Mouse (Mus musculus): ENCODE measurements at regions not wholly inside any gene's neighbourhood (a gene's known extent, or its start where the extent isn't known, plus 50 kb on each side); places are given as distances from the start of the nearest gene placed in this dataset.

DNA sequence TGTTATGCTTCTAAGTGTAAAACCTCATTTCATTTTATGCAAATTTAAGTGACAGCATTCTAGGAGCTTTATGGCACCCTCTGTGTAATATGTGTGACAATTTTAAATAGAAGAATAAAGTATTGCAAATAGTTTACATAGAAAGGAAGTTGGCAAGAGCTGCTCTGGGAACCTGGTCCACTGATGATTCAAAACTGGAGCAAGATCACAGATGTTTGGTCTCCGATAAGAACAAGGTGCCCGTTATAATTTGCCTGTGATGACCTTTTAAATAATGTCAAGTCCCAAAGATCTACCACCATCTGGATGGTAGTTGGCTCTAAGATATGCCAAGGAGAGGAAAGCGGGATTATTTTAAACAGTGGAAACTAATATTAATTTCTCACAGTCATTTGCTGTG lies 607.1 kb downstream of the Robo2 start:
- TF ChIP-seq POLR2AphosphoS5 (IDR thresholded peaks at IDR 0.05; ENCODE audit: insufficient replicate concordance, low read depth, low read length) (no peak), TAL1 (conservative IDR thresholded peaks at IDR 0.05; ENCODE audit: low read depth, low read length) (no peak), GATA1 (IDR thresholded peaks at IDR 0.05; ENCODE audit: borderline replicate concordance, low read length) (no peak), CTCF (IDR thresholded peaks at IDR 0.05; ENCODE audit: low read depth, low read length) (no peak), GATA2 (IDR thresholded peaks at IDR 0.05; ENCODE audit: borderline replicate concordance, low read depth, low read length) (no peak)

All from G1E (cell line).